Mouse (Mus musculus): ENCODE results near the gene Olfr172. TPM values are rescaled to one million over a fixed set of nuclear protein-coding genes. Genes with fewer than 3 reads are reported as not detected.

The Olfr172 gene
- polyA plus RNA-seq, 1 experiment from 2014 or later, result not detected

DNA sequence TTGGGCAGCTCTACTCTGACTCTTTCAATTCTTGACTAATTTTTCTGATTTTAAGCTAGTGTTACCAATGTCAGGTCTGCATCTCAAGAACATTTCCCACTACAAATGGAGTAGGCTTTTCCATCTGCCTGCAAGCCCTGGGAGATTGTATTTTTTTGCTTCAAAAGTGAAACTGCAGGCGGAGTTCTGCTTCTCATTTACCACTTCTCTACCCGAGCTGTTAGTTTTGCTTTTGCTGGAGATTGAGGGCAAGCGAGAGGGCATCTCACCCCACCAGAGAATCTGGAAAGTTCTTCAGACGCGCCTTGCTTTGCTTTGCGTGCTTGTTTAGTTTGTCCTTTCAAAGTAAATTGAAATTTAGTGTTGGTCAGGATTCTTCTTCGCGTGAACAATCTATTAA is 50.8 kb downstream of the Olfr172 start:
- ATAC-seq (ENCODE audit: insufficient read depth) (no peak), DNase-seq (no peak)
- no peak overlapping the region for H3K27ac ChIP-seq (ENCODE audit: low read depth)
- no peaks in the 10 kb centered on the region for H3K9me3 ChIP-seq (ENCODE audit: low read depth, low read length)
- no peak overlapping the region for H3K9ac ChIP-seq
- no peaks in the 10 kb centered on the region for H3K36me3 ChIP-seq (ENCODE audit: insufficient read depth)
- 72% methylated on average over 8 of the region's 8 CpGs for WGBS
- no peak for TF ChIP-seq CTCF (IDR thresholded peaks at IDR 0.05; ENCODE audit: low read depth)
- H3K4me1 ChIP-seq (ENCODE audit: insufficient read depth), result no peaks in the 10 kb centered on the region
- no peak overlapping the region for H3K4me2 ChIP-seq
- no peak overlapping the region for H3K4me3 ChIP-seq (ENCODE audit: low read depth, low read length)
- no peaks in the 10 kb centered on the region for H3K27me3 ChIP-seq (ENCODE audit: insufficient read depth, low read length)

Small RNA genes within 50 kb of the gene (microRNA-seq; reads per million reads assigned to microRNA genes)
- not detected for gene Gm27564 (ENCODE audit: borderline number of aligned reads)

Other genes starting within 250 kb of the Olfr172 start
- 26.6 and 30.2 TPM in 2 replicates for gene St3gal6, start 238.9 kb downstream of the Olfr172 start, polyA plus RNA-seq (2014; fragmentation: Nextera tagmentation; extraction: Ambion mirVana)
- gene Gm813, start 146.2 kb downstream of the Olfr172 start, polyA plus RNA-seq (2014; fragmentation: Nextera tagmentation; extraction: Ambion mirVana), result not detected in 2 replicates
- gene E330017A01Rik, start 124.4 kb downstream of the Olfr172 start, polyA plus RNA-seq (2014; fragmentation: Nextera tagmentation; extraction: Ambion mirVana), result not detected in 2 replicates
- gene Cpox, start 92.9 kb downstream of the Olfr172 start, polyA plus RNA-seq (2014; fragmentation: Nextera tagmentation; extraction: Ambion mirVana), result 22.7 and 23.7 TPM in 2 replicates
- 0.11 TPM in 1 of 2 replicates, not detected in the other for gene Gpr15, start 44.1 kb downstream of the Olfr172 start, polyA plus RNA-seq (2014; fragmentation: Nextera tagmentation; extraction: Ambion mirVana)
- 127 and 128 TPM in 2 replicates for gene Cldnd1, start 35.3 kb downstream of the Olfr172 start, polyA plus RNA-seq (2014; fragmentation: Nextera tagmentation; extraction: Ambion mirVana)
- not detected in 2 replicates for gene Olfr173, start 37.1 kb upstream of the Olfr172 start, polyA plus RNA-seq (2014; fragmentation: Nextera tagmentation; extraction: Ambion mirVana)
- not detected in 2 replicates for gene Olfr175-ps1, start 63.6 kb upstream of the Olfr172 start, polyA plus RNA-seq (2014; fragmentation: Nextera tagmentation; extraction: Ambion mirVana)
- not detected in 2 replicates for gene Olfr177, start 111.6 kb upstream of the Olfr172 start, polyA plus RNA-seq (2014; fragmentation: Nextera tagmentation; extraction: Ambion mirVana)
- gene Olfr178, start 128.9 kb upstream of the Olfr172 start, polyA plus RNA-seq (2014; fragmentation: Nextera tagmentation; extraction: Ambion mirVana), result not detected in 2 replicates
- not detected in 2 replicates for gene Olfr181, start 165.6 kb upstream of the Olfr172 start, polyA plus RNA-seq (2014; fragmentation: Nextera tagmentation; extraction: Ambion mirVana)
- gene Olfr180, start 166.2 kb upstream of the Olfr172 start, polyA plus RNA-seq (2014; fragmentation: Nextera tagmentation; extraction: Ambion mirVana), result not detected in 2 replicates
- gene Olfr183, start 232.2 kb upstream of the Olfr172 start, polyA plus RNA-seq (2014; fragmentation: Nextera tagmentation; extraction: Ambion mirVana), result not detected in 2 replicates

All from lung, embryonic 14.5 days (tissue).